Mouse (Mus musculus) embryonic facial prominence, embryonic 13.5 days (tissue): Measurements from ENCODE around the gene Ctse. TPM values are rescaled to one million over a fixed set of nuclear protein-coding genes. Genes with fewer than 3 reads are reported as not detected.

ENCODE experiments used
- ATAC-seq: fragments of 200-750 bp; cut with Nextera tagmentation; 2 replicates; pipeline ENCODE4 v1.8.0; 2017; ENCODE audit warnings: low read depth; ENCODE audit not compliant: insufficient number of reproducible peaks, insufficient read depth, low FRiP score, low TSS enrichment
- H3K27ac ChIP-seq: fragments of 300-500 bp; sonication (generic); 2 replicates; pipeline ENCODE4 v1.5.1; 2015; ENCODE audit warnings: moderate library complexity, mild to moderate bottlenecking, inconsistent platforms
- H3K27me3 ChIP-seq: fragments of 300-500 bp; sonication (generic); 2 replicates; pipeline ENCODE4 v1.6.1; 2015; ENCODE audit warnings: mild to moderate bottlenecking, inconsistent platforms
- H3K36me3 ChIP-seq: fragments of 300-500 bp; sonication (generic); 2 replicates; pipeline ENCODE4 v1.6.1; 2015; ENCODE audit warnings: mild to moderate bottlenecking, inconsistent platforms
- H3K4me1 ChIP-seq: fragments of 300-500 bp; sonication (generic); 2 replicates; pipeline ENCODE4 v1.6.1; 2015; ENCODE audit warnings: inconsistent platforms
- H3K4me2 ChIP-seq: fragments of 300-500 bp; sonication (generic); 2 replicates; pipeline ENCODE4 v1.6.1; 2015; ENCODE audit warnings: moderate library complexity, mild to moderate bottlenecking, inconsistent platforms
- H3K4me3 ChIP-seq: fragments of 300-500 bp; sonication (generic); 2 replicates; pipeline ENCODE4 v1.5.1; 2015; ENCODE audit warnings: mild to moderate bottlenecking, inconsistent platforms
- H3K9ac ChIP-seq: fragments of 300-500 bp; sonication (generic); 2 replicates; pipeline ENCODE4 v1.6.1; 2015; ENCODE audit warnings: mild to moderate bottlenecking, inconsistent platforms
- H3K9me3 ChIP-seq: fragments of 300-500 bp; sonication (generic); 2 replicates; pipeline ENCODE4 v1.6.1; 2016; ENCODE audit warnings: inconsistent platforms
- WGBS: fragments of 180-500 bp; shearing (Covaris S2); methylation state at CpG from one replicate; pipeline ENCODE4 v1.1.7; 2015; ENCODE audit warnings: mixed read lengths; 5-methylcytosine and 5-hydroxymethylcytosine counted together
- polyA plus RNA-seq: library from polyadenylated mRNA; unstranded; fragments of >200 nt; fragmentation: Nextera tagmentation; extraction: Ambion mirVana; gene quantifications from 2 replicates; pipeline ENCODE4 v1.2.1, GENCODE M21; 2015

The Ctse gene
- 0.33 TPM in 1 of 2 replicates, not detected in the other for polyA plus RNA-seq

DNA sequence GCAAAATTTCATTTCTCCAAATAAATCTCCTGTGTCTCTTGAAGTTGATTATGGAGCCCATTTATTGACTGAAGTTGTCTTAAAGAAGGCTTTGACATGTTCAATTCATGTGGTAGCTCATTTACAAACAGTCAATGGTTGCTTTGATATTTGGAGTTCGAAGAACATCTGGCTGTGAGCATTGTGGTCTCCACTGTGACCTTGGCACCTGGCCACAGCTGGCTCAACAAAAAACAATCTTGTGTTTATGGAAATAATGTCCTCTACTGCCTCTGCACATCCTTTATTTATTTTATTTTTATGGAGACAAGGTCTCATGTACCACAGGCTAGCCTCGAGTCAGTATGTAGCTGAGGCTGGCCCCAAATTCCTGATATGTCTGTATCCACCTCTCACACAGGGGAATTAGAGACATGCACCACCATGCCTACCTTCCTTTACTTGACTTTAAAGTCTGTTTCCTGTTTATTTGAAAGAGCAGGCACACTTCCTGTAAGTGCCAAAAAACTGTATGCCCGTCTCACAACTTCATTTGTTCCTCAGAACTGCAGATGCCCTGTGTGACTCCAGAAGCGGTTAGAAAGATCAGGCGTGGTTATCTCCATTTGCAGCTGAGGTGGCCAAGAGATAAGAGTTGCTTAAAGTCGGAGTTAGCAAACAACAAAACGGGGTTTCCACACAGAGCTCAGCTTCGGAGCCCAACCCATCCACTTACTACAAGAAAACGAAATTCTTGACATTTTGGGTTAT lies at the start of gene Ctse:
Ctse (plus strand) TSS at position 516 of the 750 bp plus-strand sequence.
- no peak for ATAC-seq
- Histone ChIP-seq H3K27ac (no peak within 1 kb of the TSS), H3K27me3 (no peaks in the 10 kb centered on the region), H3K4me1 (no peaks in the 10 kb centered on the region), H3K9me3 (no peaks in the 10 kb centered on the region), H3K4me3 (no peak within 1 kb of the TSS), H3K4me2 (no peak within 1 kb of the TSS), H3K9ac (no peak within 1 kb of the TSS), H3K36me3 (no peaks in the 10 kb centered on the region)
- WGBS = 78% methylated on average over 9 of the region's 9 CpGs

DNA sequence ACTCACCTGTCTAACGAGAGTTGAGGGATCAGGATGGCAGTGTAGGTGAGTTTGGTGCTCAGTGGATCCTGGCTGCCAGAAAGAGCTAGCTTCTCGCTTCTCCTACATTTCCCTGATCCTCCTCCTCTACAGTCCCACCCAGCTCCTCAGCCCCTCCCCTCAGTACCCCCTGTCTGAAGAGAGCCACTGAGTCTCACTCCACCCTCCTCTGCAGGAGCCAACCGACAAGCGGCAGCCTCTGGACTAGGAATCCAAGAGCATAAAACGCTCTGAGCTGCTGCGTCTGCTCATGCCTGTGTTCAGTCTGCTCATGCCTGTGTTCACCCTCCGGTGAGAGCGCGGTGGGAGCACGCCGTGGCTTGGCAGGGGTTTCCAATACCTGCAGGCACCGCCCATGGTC lies 39.2 kb upstream of the Ctse start, which contains the start of gene Avpr1b:
Avpr1b (plus strand) TSS at position 335 of the 400 bp plus-strand sequence.
- H3K9me3 ChIP-seq = no peaks in the 10 kb centered on the region
- no peak for ATAC-seq
- H3K4me3 ChIP-seq = no peak within 1 kb of the TSS
- peak within 1 kb of the TSS; percentile 28 for H3K4me2 ChIP-seq
- H3K27ac ChIP-seq = no peak within 1 kb of the TSS
- 35% methylated on average over 12 of the region's 12 CpGs for WGBS
- 0 out of 2 replicates have a peak, but pooled peaks cover 4% of the 10 kb centered on the region for H3K4me1 ChIP-seq
- H3K9ac ChIP-seq = no peak within 1 kb of the TSS
- 0 out of 2 replicates have a peak, but pooled peaks cover 9% of the 10 kb centered on the region for H3K27me3 ChIP-seq
- no peaks in the 10 kb centered on the region for H3K36me3 ChIP-seq

- no peak overlapping the region for H3K4me3 ChIP-seq
- H3K9me3 ChIP-seq = no peaks in the 10 kb centered on the region
- no peak overlapping the region for H3K4me2 ChIP-seq
- 0 out of 2 replicates have a peak, but pooled peaks cover 4% of the 10 kb centered on the region for H3K4me1 ChIP-seq
- H3K27ac ChIP-seq = no peak overlapping the region
- H3K27me3 ChIP-seq = 0 out of 2 replicates have a peak, but pooled peaks cover 9% of the 10 kb centered on the region
- no peak overlapping the region for H3K9ac ChIP-seq
- WGBS = 35% methylated on average over 11 of the region's 11 CpGs
- no peak for ATAC-seq
- no peaks in the 10 kb centered on the region for H3K36me3 ChIP-seq
These were observed 37.8 kb upstream of the Ctse start for GRCm38 (mm10) chr1:131600314-131600713.

- Histone ChIP-seq H3K4me3 (no peak overlapping the region), H3K36me3 (no peaks in the 10 kb centered on the region), H3K9me3 (no peaks in the 10 kb centered on the region), H3K9ac (no peak overlapping the region), H3K4me1 (no peaks in the 10 kb centered on the region), H3K27ac (no peak overlapping the region), H3K4me2 (no peak overlapping the region), H3K27me3 (no peaks in the 10 kb centered on the region)
- no peak for ATAC-seq
- 88% methylated on average over 2 of the region's 2 CpGs for WGBS
These were observed 31.4 kb upstream of the Ctse start for GRCm38 (mm10) chr1:131606719-131607118.

GRCm38 (mm10) chr1:131612556-131613155 lies 25.4 kb upstream of the Ctse start:
- H3K4me3 ChIP-seq = no peak overlapping the region
- no peak overlapping the region for H3K4me2 ChIP-seq
- H3K36me3 ChIP-seq = no peaks in the 10 kb centered on the region
- H3K27me3 ChIP-seq = no peaks in the 10 kb centered on the region
- no peak for ATAC-seq
- H3K4me1 ChIP-seq = no peaks in the 10 kb centered on the region
- no peak overlapping the region for H3K27ac ChIP-seq
- H3K9ac ChIP-seq = no peak overlapping the region
- WGBS = 36% methylated on average over 4 of the region's 4 CpGs
- H3K9me3 ChIP-seq = no peaks in the 10 kb centered on the region

GRCm38 (mm10) chr1:131613361-131614133 lies 24.6 kb upstream of the Ctse start:
- H3K9ac ChIP-seq = no peak overlapping the region
- no peak overlapping the region for H3K27ac ChIP-seq
- no peaks in the 10 kb centered on the region for H3K9me3 ChIP-seq
- no peak overlapping the region for H3K4me2 ChIP-seq
- 0 out of 2 replicates have a peak, but pooled peaks have one; percentile 38 for ATAC-seq
- no peak overlapping the region for H3K4me3 ChIP-seq
- H3K36me3 ChIP-seq = no peaks in the 10 kb centered on the region
- WGBS = 69% methylated on average over 16 of the region's 16 CpGs
- H3K27me3 ChIP-seq = no peaks in the 10 kb centered on the region
- no peaks in the 10 kb centered on the region for H3K4me1 ChIP-seq

DNA sequence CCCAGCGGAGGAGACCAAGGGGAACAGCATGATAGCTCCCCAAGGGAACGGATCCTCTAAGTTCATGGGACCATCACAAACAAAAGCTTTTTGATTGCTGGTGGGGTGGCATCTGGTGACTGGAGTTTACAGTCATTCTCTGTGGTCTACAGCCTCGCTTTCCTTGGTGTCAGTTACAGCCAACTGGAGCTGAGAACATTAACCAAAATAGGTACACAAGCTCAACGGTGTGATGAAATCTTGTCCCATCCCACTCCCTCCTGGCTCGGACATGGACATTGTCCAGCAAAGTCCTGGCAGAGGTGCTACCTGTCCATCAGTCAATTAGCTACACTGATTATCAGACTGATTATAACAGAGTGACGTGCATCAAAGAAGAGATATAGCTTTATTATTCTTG lies 23.5 kb upstream of the Ctse start:
- H3K27me3 ChIP-seq = no peaks in the 10 kb centered on the region
- H3K27ac ChIP-seq = no peak overlapping the region
- no peak overlapping the region for H3K4me2 ChIP-seq
- H3K4me1 ChIP-seq = no peaks in the 10 kb centered on the region
- 81% methylated on average over 6 of the region's 6 CpGs for WGBS
- ATAC-seq = no peak
- H3K9me3 ChIP-seq = no peaks in the 10 kb centered on the region
- H3K4me3 ChIP-seq = no peak overlapping the region
- H3K9ac ChIP-seq = no peak overlapping the region
- no peaks in the 10 kb centered on the region for H3K36me3 ChIP-seq

GRCm38 (mm10) chr1:131616131-131616530 lies 22.0 kb upstream of the Ctse start:
- WGBS = 84% methylated on average over 1 of the region's 1 CpGs

DNA sequence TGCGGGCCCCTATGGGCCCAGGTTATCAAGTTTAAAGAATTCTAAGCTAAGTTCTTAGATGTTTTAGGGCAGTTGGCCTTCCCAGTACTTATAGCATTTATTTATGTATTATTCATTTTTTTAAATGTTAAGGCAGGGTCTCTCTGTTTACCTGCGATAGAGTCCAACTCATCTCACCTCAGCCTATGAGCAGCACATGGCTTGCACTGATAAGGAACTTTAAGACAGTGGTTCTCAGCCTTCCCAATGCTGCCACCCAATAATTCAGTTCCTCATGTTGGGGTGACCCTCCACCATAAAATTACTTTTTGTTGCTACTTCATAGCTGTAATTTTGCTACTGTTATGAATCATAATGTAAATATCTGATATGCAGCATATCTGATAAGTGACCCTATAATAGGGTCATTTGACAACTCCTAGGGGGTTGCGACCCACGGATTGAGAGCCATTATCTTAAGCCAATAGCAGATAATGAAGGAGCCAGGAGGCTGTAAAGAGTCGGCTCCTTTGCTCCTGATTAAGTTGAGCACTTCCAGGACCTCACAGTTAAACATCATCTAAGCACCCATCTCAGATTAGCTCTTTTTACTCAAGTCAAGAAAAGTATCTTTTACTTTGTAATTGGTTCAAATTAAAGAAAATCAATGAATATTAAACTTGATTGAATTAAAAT lies 21.4 kb upstream of the Ctse start:
- Histone ChIP-seq H3K27me3 (no peaks in the 10 kb centered on the region), H3K4me3 (no peak overlapping the region), H3K9ac (no peak overlapping the region), H3K4me2 (no peak overlapping the region), H3K36me3 (no peaks in the 10 kb centered on the region), H3K9me3 (no peaks in the 10 kb centered on the region), H3K4me1 (no peaks in the 10 kb centered on the region), H3K27ac (no peak overlapping the region)
- no peak for ATAC-seq
- WGBS = 74% methylated on average over 5 of the region's 5 CpGs

More at GRCm38 (mm10) chr1:131616131-131616530, 22.0 kb upstream of the Ctse start:
- Histone ChIP-seq H3K4me1 (no peaks in the 10 kb centered on the region), H3K9me3 (no peaks in the 10 kb centered on the region), H3K4me2 (no peak overlapping the region), H3K27ac (no peak overlapping the region), H3K36me3 (no peaks in the 10 kb centered on the region), H3K9ac (no peak overlapping the region), H3K27me3 (no peaks in the 10 kb centered on the region), H3K4me3 (no peak overlapping the region)
- no peak for ATAC-seq

- Histone ChIP-seq H3K9ac (no peak overlapping the region), H3K36me3 (no peaks in the 10 kb centered on the region), H3K27me3 (no peaks in the 10 kb centered on the region), H3K9me3 (no peaks in the 10 kb centered on the region), H3K4me1 (no peaks in the 10 kb centered on the region), H3K4me3 (no peak overlapping the region), H3K27ac (no peak overlapping the region), H3K4me2 (no peak overlapping the region)
- 75% methylated on average over 1 of the region's 1 CpGs for WGBS
- ATAC-seq = no peak
These were observed 19.5 kb upstream of the Ctse start for GRCm38 (mm10) chr1:131618576-131618975.

DNA sequence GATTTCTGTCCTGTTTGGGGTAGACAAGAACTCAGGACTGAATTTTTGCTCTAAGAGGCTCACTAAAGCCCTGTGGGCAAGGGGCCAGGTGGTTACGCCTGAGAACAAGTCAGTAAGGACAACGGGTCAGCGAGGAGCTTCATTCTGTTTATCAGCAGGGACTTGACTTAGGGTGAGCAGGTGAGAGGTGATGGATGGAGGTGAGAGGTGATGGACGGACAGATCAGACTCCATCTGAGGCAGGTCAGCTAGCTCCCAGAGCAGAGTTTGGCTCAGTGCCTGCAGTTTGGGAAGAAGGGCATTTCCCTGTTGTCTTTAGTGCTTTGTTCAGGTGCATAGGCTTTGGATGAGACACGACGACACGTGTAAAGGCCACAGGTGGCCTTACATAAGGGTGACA lies 18.8 kb upstream of the Ctse start:
- no peaks in the 10 kb centered on the region for H3K27me3 ChIP-seq
- H3K4me3 ChIP-seq = no peak overlapping the region
- no peak overlapping the region for H3K9ac ChIP-seq
- no peaks in the 10 kb centered on the region for H3K4me1 ChIP-seq
- WGBS = 86% methylated on average over 7 of the region's 7 CpGs
- H3K9me3 ChIP-seq = no peaks in the 10 kb centered on the region
- no peak overlapping the region for H3K4me2 ChIP-seq
- H3K27ac ChIP-seq = no peak overlapping the region
- no peaks in the 10 kb centered on the region for H3K36me3 ChIP-seq
- ATAC-seq = no peak
